Mouse (Mus musculus) forebrain, embryonic 13.5 days (tissue): ENCODE measurements around the gene Soat2. TPM values are rescaled to one million over a fixed set of nuclear protein-coding genes. Genes with fewer than 3 reads are reported as not detected.

Experiments
- polyA plus RNA-seq: library from polyadenylated mRNA; unstranded; fragments of >200 nt; fragmentation: Nextera tagmentation; extraction: Ambion mirVana; gene quantifications from 2 replicates; pipeline ENCODE4 v1.2.1, GENCODE M21; 2015

Soat2 gene
- polyA plus RNA-seq, 1 experiment from 2014 or later: 0.10 TPM

Other genes starting within 250 kb of the Soat2 start
- gene Krt4, start 225.8 kb upstream of the Soat2 start, polyA plus RNA-seq: not detected in 2 replicates
- 0.10 and 0.33 TPM in 2 replicates for gene Krt79, start 210.2 kb upstream of the Soat2 start, polyA plus RNA-seq
- gene Krt78, start 196.2 kb upstream of the Soat2 start, polyA plus RNA-seq: not detected in 2 replicates
- gene Krt8, start 146.0 kb upstream of the Soat2 start, polyA plus RNA-seq: 1.7 and 2.6 TPM in 2 replicates
- gene Krt18, start 122.3 kb upstream of the Soat2 start, polyA plus RNA-seq: 2.4 and 6.3 TPM in 2 replicates
- gene Eif4b, start 76.8 kb upstream of the Soat2 start, polyA plus RNA-seq: 90.5 and 102 TPM in 2 replicates
- 4.5 and 6.7 TPM in 2 replicates for gene Tns2, start 50.1 kb upstream of the Soat2 start, polyA plus RNA-seq
- 21.7 and 25.4 TPM in 2 replicates for gene Spryd3, start 14.3 kb upstream of the Soat2 start, polyA plus RNA-seq
- 0.37 and 0.40 TPM in 2 replicates for gene Igfbp6, start 6.2 kb upstream of the Soat2 start, polyA plus RNA-seq
- 90.0 and 98.7 TPM in 2 replicates for gene Zfp740, start 52.7 kb downstream of the Soat2 start, polyA plus RNA-seq
- gene Csad, start 54.2 kb downstream of the Soat2 start, polyA plus RNA-seq: 42.7 and 46.4 TPM in 2 replicates
- gene Itgb7, start 81.4 kb downstream of the Soat2 start, polyA plus RNA-seq: 0.32 and 0.48 TPM in 2 replicates
- 3.2 and 4.2 TPM in 2 replicates for gene Rarg, start 107.0 kb downstream of the Soat2 start, polyA plus RNA-seq
- gene Gm9918, start 120.0 kb downstream of the Soat2 start, polyA plus RNA-seq: 0.09 TPM in 1 of 2 replicates, not detected in the other
- 46.7 and 48.9 TPM in 2 replicates for gene Mfsd5, start 128.9 kb downstream of the Soat2 start, polyA plus RNA-seq
- gene Espl1, start 145.7 kb downstream of the Soat2 start, polyA plus RNA-seq: 19.7 and 27.3 TPM in 2 replicates
- gene Pfdn5, start 175.6 kb downstream of the Soat2 start, polyA plus RNA-seq: 470 and 502 TPM in 2 replicates
- gene Myg1, start 181.2 kb downstream of the Soat2 start, polyA plus RNA-seq: 116 and 126 TPM in 2 replicates
- gene Aaas, start 200.2 kb downstream of the Soat2 start, polyA plus RNA-seq: 64.1 and 66.5 TPM in 2 replicates
- gene Sp7, start 216.7 kb downstream of the Soat2 start, polyA plus RNA-seq: 0.15 and 0.18 TPM in 2 replicates